Mouse (Mus musculus): ENCODE measurements at regions not wholly inside any gene's neighbourhood (a gene's known extent, or its start where the extent isn't known, plus 50 kb on each side); places are given as distances from the start of the nearest gene placed in this dataset.
A peak's percentile ranks its signal among the peaks of the same experiment; 100 is the strongest.

DNA sequence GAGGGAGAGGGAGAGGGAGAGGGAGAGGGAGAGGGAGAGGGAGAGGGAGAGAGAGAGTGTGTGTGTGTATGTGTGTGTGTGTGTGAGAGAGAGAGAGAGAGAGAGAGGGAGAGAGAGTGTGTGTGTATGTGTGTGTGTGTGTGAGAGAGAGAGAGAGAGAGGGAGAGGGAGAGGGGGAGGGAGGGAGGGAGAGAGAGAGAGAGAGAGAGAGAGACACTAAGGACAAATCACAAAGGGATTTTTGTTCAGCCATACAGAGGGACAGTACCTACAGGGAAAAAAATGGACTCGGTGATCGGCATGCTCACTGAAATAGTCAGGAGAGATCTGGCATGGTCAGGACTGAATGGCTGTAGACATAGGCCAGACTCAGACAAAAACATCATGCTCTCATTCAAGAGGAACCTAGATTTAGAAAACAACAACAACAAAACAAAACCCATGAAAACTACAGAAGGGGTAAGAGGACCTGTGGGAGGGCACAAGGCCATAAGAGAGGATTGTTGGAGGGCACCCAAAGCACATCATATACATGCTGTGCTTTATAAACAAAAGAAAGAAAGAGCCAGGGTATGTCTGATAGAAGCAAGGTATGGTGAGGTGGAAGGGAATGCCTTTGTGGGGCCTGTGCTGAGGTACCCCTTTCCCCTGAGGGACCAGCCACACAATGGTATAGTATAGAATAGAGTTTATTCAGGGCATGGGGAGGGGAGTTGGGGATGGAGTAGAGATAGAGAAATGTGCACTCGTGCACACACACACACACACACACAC is 127.0 kb upstream of the Med14 start:
- no peak for DNase-seq

GRCm38 (mm10) chrX:12888010-12888707 is 126.3 kb upstream of the Med14 start:
- DNase-seq = no peak

DNA sequence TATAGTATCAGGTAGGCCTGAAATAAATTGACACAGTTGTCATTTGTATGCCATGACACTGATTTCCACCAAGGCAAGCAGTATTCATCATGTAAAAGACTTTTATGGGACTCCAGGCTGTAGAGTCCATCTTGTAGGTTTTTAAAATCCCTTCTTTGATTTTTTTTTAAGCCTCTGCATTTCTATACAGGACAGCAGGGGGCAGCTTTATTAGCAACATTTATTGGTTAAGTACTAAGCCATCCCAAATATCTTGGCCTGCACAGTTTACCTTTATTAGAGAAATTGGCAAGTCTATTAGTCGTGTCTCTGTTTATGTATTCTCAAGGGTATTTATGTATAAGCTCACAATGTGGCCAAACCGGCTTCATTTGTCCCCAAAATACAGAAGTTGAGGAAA is 125.6 kb upstream of the Med14 start:
- DNase-seq = no peak

- DNase-seq = peak in 1 of 2 experiments; percentile 18
Observed at GRCm38 (mm10) chrX:12886160-12887048, 124.5 kb upstream of the Med14 start.

- DNase-seq = no peak
Observed at GRCm38 (mm10) chrX:12879233-12879632, 117.4 kb upstream of the Med14 start.

DNA sequence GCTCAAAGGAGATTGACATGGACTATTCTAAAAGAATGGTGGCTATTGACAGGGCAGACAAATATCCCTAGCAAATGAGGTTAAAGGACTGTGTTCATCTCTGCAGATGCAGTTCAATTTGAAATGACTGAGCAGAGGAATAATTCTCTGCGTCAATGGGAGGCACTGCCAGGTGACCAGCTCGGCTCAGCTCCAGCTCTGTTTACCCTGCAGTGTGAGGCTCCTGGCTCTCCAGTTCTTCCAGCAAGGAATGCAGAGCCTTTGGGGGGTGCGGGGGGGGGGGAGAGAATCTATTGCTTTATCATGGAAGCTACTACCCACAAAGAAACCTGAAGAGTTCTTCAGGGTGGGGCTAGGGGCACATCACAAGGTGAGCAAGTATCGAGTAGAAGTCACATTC is 115.6 kb upstream of the Med14 start:
- DNase-seq = no peak

GRCm38 (mm10) chrX:12873698-12874144 is 111.8 kb upstream of the Med14 start:
- DNase-seq = peak; percentile 61 to 79

DNA sequence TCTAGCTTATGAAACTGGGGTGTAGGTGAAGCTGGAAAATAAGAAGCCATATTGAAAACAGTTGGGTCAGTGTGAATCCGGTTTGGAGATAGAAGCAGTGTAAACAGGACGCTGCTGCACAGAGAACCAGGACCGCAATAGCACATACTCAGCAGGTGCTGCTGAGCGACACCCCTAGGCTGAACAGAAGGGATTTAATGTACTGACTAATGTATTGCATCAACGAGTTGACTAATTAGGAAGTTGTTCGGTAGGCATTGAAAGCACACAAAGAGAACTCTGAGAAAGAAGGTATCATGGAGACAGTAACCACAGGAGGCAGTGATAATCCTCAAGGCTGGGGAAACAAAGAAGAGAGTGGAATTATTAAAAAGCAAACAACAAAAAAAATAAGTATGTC is 111.4 kb upstream of the Med14 start:
- no peak for DNase-seq

- no peak for DNase-seq
Observed at GRCm38 (mm10) chrX:12866885-12867498, 105.1 kb upstream of the Med14 start.

DNA sequence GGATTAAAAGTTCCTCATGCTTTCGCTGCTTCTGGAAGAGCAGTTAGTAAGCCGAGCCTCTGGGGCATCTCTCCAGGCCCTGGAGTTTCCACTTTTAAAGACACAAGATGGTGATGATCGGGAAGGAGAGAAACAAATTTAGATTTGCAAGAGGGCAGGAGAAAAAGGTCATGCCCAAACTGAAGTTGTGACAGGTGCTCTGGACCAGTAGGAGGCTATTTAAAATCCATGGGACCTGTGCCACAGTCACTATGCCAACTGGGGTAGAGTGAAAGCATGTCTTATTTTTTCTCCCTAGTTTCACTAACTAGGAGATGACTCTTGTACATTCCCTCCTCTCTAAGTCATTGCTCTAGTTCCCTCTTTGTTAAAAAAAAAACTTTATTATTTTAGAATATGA is 104.3 kb upstream of the Med14 start:
- DNase-seq = no peak

DNA sequence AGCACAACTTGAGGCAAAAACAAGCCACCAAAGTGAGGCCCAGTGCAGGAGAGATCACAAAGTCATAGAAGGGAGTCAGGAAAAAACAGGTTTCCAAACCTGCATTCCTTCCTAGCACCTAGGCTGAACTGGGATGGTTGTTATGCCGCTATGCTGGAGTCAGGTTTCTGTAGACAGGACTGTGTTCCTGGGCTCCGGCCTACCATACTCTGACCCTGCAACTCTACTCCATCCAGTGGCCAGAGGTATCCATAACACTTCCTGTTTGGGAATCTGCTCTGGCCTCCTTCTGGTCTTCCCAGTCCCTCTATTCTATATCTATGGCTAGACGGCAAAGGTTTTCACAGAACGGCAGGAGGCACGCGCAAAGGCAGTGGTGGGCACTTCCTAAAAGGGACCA is 98.3 kb upstream of the Med14 start:
- peak; percentile 12 to 48 for DNase-seq

GRCm38 (mm10) chrX:12858757-12859156 is 96.9 kb upstream of the Med14 start:
- no peak for DNase-seq

DNA sequence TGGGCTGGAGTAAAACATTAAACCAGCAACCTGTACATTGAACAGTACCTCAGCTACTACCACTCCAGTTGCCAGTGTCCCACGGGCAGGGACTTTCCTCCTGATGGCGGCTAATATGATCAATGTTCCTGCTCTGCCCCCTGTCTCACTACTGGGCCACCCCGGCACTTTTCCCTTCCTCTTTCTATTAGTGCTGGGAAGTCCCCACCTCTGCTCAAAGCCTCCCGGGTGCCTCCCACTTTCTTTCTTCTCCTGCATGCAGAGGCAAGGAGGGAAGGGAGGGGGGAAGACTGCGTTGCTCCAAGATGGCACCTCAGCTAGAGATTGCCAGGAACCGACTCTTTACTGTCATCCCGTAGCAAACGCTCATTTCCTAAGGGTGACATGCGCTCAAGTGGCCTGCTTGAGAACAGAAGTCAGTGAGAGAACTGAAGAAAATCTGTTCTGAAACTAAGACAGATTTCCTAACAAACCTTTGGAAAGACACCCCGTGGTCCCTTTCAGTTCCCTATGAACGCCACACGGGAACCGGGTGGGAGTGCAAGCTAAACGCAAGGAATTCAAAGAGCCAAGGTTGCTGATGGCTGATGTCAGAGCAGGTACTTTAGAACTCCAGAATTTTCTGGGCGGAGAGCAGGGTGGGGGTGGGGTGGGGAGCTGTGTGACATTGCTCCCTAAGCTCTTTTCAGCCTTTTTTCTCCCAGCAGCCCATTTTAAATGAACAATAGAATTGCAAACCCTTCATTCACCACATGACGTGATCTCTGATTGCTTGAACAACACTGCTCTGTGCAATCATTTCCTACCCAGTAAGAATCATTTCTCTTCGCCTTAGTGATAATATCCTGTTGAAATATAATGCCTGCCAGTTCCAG is 96.2 kb upstream of the Med14 start:
- peak; percentile 41 to 49 for DNase-seq

DNA sequence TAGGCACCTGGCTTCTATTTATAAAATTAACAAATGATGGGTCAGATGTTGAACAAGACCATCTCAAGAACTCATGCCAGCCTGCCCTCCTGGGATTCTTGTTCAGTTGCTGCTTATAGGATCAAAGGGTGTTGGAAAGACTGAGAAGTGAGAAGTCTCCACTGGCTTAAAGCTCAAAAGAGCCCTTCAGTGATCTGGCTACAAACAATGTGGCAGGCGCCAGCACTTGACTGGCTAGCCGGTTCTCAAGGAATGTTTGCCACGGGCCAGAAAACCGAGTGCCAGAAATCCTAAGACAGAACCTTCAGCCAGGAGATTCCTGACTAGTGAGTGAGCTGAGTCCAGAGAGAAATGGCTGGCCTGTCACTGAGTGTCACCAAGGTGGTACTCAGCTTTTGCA is 93.6 kb upstream of the Med14 start:
- peak; percentile 59 to 62 for DNase-seq

GRCm38 (mm10) chrX:12851684-12852083 is 89.8 kb upstream of the Med14 start:
- peak in 1 of 2 experiments; percentile 38 for DNase-seq

GRCm38 (mm10) chrX:12844431-12844830 is 82.6 kb upstream of the Med14 start:
- no peak for DNase-seq

DNA sequence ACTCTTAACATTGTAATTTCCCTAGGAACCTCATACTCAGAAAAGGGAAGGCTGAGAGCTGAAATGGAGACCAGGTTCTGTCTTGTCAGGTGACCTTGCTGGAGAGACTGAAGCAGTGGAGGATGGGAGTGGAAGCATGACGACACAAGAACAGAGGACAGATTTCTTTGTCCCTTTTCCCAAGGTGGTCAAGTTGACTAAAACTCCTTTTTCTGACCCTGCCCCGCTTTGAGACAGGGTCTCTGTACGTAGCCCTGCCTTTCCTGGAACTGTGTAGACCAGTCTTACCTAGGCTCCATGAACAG is 79.1 kb upstream of the Med14 start:
- DNase-seq = no peak

DNA sequence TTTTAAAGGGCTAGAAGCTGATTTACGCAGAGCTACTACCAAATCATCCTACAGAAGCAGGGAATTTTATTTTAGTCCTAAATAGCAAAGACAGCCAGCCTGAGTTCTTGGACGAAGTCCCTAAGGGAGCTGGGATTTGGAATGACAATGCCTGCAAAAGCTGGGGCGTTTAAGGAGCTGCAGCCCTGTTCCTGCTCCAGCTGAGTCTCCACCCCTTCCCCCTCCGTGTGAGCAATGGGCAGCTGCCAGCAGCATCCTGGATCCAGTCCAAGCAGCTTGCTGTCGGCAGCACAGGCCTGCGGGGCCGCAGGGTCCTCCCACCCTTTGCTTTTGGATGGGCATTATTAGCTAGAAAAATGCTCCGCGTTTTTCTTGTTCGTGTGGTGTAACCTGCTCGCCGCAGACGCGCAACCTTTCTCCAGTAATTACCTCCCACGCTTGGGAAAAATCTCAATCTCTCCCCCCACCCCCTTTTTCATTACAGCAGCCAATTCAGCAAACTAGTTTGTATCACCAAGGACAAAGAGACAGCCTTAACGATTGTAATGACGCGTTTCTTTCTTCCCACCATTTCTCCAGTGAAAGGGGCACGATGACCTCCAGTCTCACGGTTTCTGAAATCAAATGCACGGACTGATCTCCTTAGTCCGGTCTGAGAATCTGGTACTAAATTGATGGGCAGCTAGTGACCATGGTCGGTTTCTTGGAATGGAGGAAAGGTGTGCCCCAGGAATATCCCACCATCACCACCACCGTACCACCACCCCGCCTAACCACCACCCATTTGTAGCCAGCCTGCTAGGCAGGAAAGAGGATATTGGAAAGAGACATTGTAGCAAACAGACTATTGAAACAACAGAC is 78.5 kb upstream of the Med14 start:
- DNase-seq = peak; percentile 81 to 85

DNA sequence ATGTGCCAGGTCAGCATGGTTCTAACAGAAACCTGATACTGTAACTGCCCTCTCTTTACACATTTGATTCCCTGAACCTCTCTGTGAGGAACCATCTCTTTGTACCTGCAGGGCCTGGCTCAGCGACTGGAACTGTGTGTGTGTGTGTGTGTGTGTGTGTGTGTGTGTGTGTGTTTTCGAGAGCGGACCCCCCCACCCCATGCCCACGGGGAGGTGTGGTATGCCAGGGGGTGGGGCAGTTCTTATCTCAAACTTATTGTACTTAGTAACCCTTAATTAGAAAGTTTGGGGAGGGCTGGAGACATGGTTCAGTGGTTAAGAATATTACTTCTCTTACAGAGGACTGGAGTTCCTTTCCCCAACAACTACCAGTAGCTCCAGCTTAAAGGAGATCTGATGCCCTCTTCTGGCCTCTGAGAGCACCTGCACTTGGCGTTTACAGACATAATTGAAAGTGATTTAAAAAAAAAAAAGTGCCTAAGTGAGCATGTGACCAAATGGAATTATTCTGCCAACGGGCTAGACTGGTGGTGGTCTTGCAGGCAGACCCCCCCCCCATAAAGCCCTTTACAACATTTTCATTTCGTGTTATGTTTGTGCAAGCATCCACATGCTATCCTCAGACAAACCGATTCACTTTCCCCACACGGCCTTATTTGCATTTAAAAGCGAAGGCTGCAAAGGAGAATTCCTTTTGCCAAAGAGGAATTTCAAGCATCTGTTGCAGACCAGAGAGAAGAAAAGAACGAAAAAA is 77.7 kb upstream of the Med14 start:
- DNase-seq = peak; percentile 18 to 61

- no peak for DNase-seq
Observed at GRCm38 (mm10) chrX:12837821-12838220, 75.9 kb upstream of the Med14 start.

Data from lung, adult 18-20 months (tissue).